Mouse (Mus musculus): ENCODE results near the gene Rgs6. TPM values are rescaled to one million over a fixed set of nuclear protein-coding genes. Genes with fewer than 3 reads are reported as not detected.
A peak's percentile ranks its signal among the peaks of the same experiment; 100 is the strongest.

Rgs6 gene
- total RNA-seq, 4 experiments from 2014 or later, result 0.14 to 1.0 (median 0.67) TPM

DNA sequence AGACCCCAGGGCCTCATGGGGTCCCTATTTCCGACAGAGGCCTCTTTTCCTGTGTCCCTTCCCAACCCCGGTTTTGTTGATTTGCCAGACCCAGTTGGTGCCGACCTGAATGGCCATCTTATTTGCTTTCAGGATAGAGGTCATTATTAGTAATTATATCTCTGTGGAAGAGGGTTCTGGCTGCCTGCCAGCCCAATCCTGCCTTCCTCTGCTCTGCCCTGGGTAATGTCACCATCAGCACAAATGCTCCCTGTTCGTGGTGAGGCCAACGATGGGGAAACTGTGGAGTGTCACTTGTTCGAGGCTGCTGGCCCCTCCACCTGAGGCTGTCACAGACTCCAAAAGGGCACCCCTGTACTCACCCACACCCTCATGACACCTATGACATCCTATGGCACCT lies 621.4 kb downstream of the Rgs6 start:
- peak; percentile 7 for DNase-seq

DNA sequence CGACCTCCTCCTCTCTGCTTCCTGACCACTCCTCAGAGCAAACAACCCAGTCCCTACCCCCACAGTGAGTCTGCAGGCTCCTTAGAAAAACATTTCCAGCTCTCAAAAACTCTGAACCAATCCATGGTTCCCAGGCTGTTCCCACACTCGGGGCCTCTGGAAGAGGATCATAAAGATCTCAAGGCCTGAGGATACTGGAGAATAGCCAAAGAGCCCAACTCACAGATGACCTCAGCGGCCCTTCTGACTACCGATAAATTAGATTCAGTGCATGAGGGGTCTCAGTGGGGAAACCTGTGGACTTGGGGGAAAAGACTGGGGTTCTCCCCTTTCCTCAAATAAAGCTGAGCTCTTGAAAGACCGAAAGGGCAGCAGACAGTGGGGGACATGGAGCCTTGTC lies 622.2 kb downstream of the Rgs6 start:
- no peak for DNase-seq

DNA sequence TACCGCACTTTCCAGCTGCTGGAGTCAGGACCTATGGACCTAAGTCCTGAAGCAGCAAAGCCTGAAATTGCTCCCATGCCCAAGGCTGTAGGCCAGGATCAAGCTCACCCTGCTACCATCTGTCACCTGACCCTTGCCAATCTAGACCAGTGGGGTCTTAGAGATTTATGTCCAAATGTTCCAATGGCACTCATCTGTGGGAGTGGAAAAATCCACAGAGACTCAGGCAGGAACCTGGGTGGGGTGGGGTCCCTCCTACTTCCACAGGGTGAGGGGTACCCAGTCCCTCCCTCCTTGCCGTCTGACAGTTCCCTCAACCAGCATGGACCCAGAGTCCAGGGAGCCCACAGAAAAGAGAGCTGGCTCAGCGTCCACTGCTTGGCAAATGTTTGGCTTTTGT lies 622.6 kb downstream of the Rgs6 start:
- DNase-seq, result no peak

DNA sequence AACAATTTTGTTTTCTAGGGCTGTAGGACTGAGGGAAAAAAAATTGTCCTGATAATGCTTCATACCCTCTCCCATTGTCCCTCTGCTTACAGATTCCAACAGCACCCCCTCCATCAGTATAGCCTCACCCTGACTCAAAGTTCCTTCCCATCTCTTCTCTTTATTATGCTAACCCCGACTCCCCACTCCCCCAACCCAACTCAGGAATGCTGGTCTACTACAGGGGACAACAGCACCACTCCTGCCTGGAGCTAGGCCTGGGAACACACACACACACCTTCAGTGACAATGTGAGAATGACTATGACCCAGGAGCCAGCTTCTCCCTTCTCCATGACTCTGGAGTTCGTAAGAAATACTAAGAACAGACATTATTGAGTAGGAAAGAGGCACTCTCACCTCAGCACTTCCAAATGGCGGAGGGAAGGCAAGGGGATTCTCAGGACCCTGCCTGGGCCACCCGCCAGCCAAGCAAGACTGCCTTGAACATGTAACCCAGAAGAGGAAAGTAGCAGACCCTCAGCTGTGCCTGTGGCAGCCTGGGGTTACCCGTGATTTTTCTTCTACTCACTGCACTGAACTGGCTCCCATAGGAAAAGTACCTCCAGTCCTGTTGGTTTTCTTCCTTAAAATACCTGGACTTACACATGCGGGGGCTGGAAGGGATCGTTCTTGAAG lies 623.2 kb downstream of the Rgs6 start:
- DNase-seq, result no peak

Data from adrenal gland, adult 8-10 months (tissue).